Mouse (Mus musculus): ENCODE measurements around the gene Pm20d1. TPM values are rescaled to one million over a fixed set of nuclear protein-coding genes. Genes with fewer than 3 reads are reported as not detected.

The Pm20d1 gene
- polyA plus RNA-seq (2015; fragmentation: Nextera tagmentation; extraction: Ambion mirVana) = 0.50 and 0.84 TPM in 2 replicates

- no peak within 1 kb of the TSS for H3K27ac ChIP-seq
- peaks cover 14% of the 10 kb centered on the region for H3K4me1 ChIP-seq
- peak within 1 kb of the TSS; percentile 60 for H3K9ac ChIP-seq
- H3K4me3 ChIP-seq = peak within 1 kb of the TSS; percentile 37
- no peaks in the 10 kb centered on the region for H3K9me3 ChIP-seq
- peak within 1 kb of the TSS; percentile 68 for H3K4me2 ChIP-seq (replicated peaks)
- peak; percentile 59; the same call in 1 of the 2 replicates for ATAC-seq (ENCODE audit: low FRiP score, low read depth)
- H3K27me3 ChIP-seq = no peaks in the 10 kb centered on the region
- H3K36me3 ChIP-seq = no peaks in the 10 kb centered on the region
- WGBS = 6% methylated on average over 26 of the region's 26 CpGs
Observed at GRCm38 (mm10) chr1:131797202-131797909, at the start of gene Pm20d1. Gene Pm20d1, plus strand, starts transcription at chr1:131797381.

GRCm38 (mm10) chr1:131747761-131748160 is 49.4 kb upstream of the Pm20d1 start:
- Histone ChIP-seq H3K4me3 (no peak overlapping the region), H3K4me2 (replicated peaks) (no peak overlapping the region), H3K9me3 (no peaks in the 10 kb centered on the region), H3K27me3 (no peaks in the 10 kb centered on the region; the same call in 1 of the 2 replicates), H3K27ac (no peak overlapping the region), H3K9ac (no peak overlapping the region), H3K4me1 (no peaks in the 10 kb centered on the region), H3K36me3 (no peaks in the 10 kb centered on the region)
- ATAC-seq (ENCODE audit: low FRiP score, low read depth) = no peak
- WGBS = 61% methylated on average over 2 of the region's 2 CpGs

- no peak overlapping the region for H3K4me2 ChIP-seq (replicated peaks)
- no peak overlapping the region for H3K4me3 ChIP-seq
- H3K36me3 ChIP-seq = no peaks in the 10 kb centered on the region
- WGBS = 69% methylated on average over 2 of the region's 2 CpGs
- H3K27me3 ChIP-seq = no peaks in the 10 kb centered on the region; the same call in 1 of the 2 replicates
- H3K9ac ChIP-seq = no peak overlapping the region
- no peaks in the 10 kb centered on the region for H3K9me3 ChIP-seq
- H3K4me1 ChIP-seq = no peaks in the 10 kb centered on the region
- H3K27ac ChIP-seq = no peak overlapping the region
- ATAC-seq (ENCODE audit: low FRiP score, low read depth) = no peak
Observed at GRCm38 (mm10) chr1:131748636-131749035, 48.5 kb upstream of the Pm20d1 start.

- Histone ChIP-seq H3K4me1 (no peaks in the 10 kb centered on the region), H3K36me3 (no peaks in the 10 kb centered on the region), H3K27ac (no peak overlapping the region), H3K9ac (no peak overlapping the region), H3K9me3 (no peaks in the 10 kb centered on the region), H3K4me3 (no peak overlapping the region), H3K4me2 (replicated peaks) (no peak overlapping the region), H3K27me3 (no peaks in the 10 kb centered on the region; the same call in 1 of the 2 replicates)
- no peak for ATAC-seq (ENCODE audit: low FRiP score, low read depth)
- 77% methylated on average over 15 of the region's 15 CpGs for whole genome bisulfite sequencing
Observed at GRCm38 (mm10) chr1:131749706-131750545, 47.3 kb upstream of the Pm20d1 start.

- no peaks in the 10 kb centered on the region for H3K36me3 ChIP-seq
- H3K4me3 ChIP-seq = no peak overlapping the region
- H3K9ac ChIP-seq = no peak overlapping the region
- ATAC-seq (ENCODE audit: low FRiP score, low read depth) = 0 out of 2 replicates have a peak, but pooled peaks have one; percentile 40
- H3K4me2 ChIP-seq (replicated peaks) = no peak overlapping the region
- WGBS = 66% methylated on average over 3 of the region's 3 CpGs
- H3K27ac ChIP-seq = no peak overlapping the region
- no peaks in the 10 kb centered on the region for H3K4me1 ChIP-seq
- H3K27me3 ChIP-seq = no peaks in the 10 kb centered on the region; the same call in 1 of the 2 replicates
- no peaks in the 10 kb centered on the region for H3K9me3 ChIP-seq
Observed at GRCm38 (mm10) chr1:131751181-131751890, 45.8 kb upstream of the Pm20d1 start.

GRCm38 (mm10) chr1:131751891-131752311 is 45.3 kb upstream of the Pm20d1 start:
- H3K27ac ChIP-seq = no peak overlapping the region
- 78% methylated on average over 10 of the region's 10 CpGs for WGBS

GRCm38 (mm10) chr1:131754212-131754829 is 42.9 kb upstream of the Pm20d1 start:
- no peak overlapping the region for H3K9ac ChIP-seq
- H3K27me3 ChIP-seq = no peaks in the 10 kb centered on the region; the same call in 1 of the 2 replicates
- H3K4me2 ChIP-seq (replicated peaks) = no peak overlapping the region
- no peaks in the 10 kb centered on the region for H3K9me3 ChIP-seq
- no peaks in the 10 kb centered on the region for H3K4me1 ChIP-seq
- no peak overlapping the region for H3K27ac ChIP-seq
- no peak overlapping the region for H3K4me3 ChIP-seq
- H3K36me3 ChIP-seq = no peaks in the 10 kb centered on the region
- no peak for ATAC-seq (ENCODE audit: low FRiP score, low read depth)
- WGBS = 70% methylated on average over 3 of the region's 3 CpGs

More at GRCm38 (mm10) chr1:131751891-131752311, 45.3 kb upstream of the Pm20d1 start:
- ATAC-seq (ENCODE audit: low FRiP score, low read depth) = no peak
- Histone ChIP-seq H3K9ac (no peak overlapping the region), H3K4me1 (no peaks in the 10 kb centered on the region), H3K4me3 (no peak overlapping the region), H3K9me3 (no peaks in the 10 kb centered on the region), H3K27me3 (no peaks in the 10 kb centered on the region; the same call in 1 of the 2 replicates), H3K4me2 (replicated peaks) (no peak overlapping the region), H3K36me3 (no peaks in the 10 kb centered on the region)

- no peaks in the 10 kb centered on the region; the same call in 1 of the 2 replicates for H3K27me3 ChIP-seq
- no peaks in the 10 kb centered on the region for H3K9me3 ChIP-seq
- H3K4me1 ChIP-seq = no peaks in the 10 kb centered on the region
- no peak overlapping the region for H3K27ac ChIP-seq
- H3K4me3 ChIP-seq = no peak overlapping the region
- H3K36me3 ChIP-seq = no peaks in the 10 kb centered on the region
- 82% methylated on average over 4 of the region's 4 CpGs for WGBS
- no peak overlapping the region for H3K9ac ChIP-seq
- H3K4me2 ChIP-seq (replicated peaks) = no peak overlapping the region
- ATAC-seq (ENCODE audit: low FRiP score, low read depth) = no peak
Observed at GRCm38 (mm10) chr1:131754916-131755315, 42.3 kb upstream of the Pm20d1 start.

- Histone ChIP-seq H3K27ac (no peak overlapping the region), H3K4me3 (no peak overlapping the region), H3K9ac (no peak overlapping the region), H3K9me3 (no peaks in the 10 kb centered on the region), H3K4me2 (replicated peaks) (no peak overlapping the region), H3K36me3 (no peaks in the 10 kb centered on the region), H3K27me3 (no peaks in the 10 kb centered on the region), H3K4me1 (no peaks in the 10 kb centered on the region)
- 89% methylated on average over 6 of the region's 6 CpGs for WGBS
- ATAC-seq (ENCODE audit: low FRiP score, low read depth) = no peak
Observed at GRCm38 (mm10) chr1:131757211-131757610, 40.0 kb upstream of the Pm20d1 start.

- Histone ChIP-seq H3K27ac (no peak overlapping the region), H3K9me3 (no peaks in the 10 kb centered on the region), H3K27me3 (no peaks in the 10 kb centered on the region), H3K36me3 (no peaks in the 10 kb centered on the region), H3K4me3 (no peak overlapping the region), H3K4me1 (no peaks in the 10 kb centered on the region), H3K4me2 (replicated peaks) (no peak overlapping the region), H3K9ac (no peak overlapping the region)
- ATAC-seq (ENCODE audit: low FRiP score, low read depth) = no peak
- 74% methylated on average over 7 of the region's 7 CpGs for WGBS
Observed at GRCm38 (mm10) chr1:131758796-131759195, 38.4 kb upstream of the Pm20d1 start.

GRCm38 (mm10) chr1:131759667-131760427 is 37.3 kb upstream of the Pm20d1 start:
- no peak overlapping the region for H3K4me3 ChIP-seq

More at GRCm38 (mm10) chr1:131759667-131760427, 37.3 kb upstream of the Pm20d1 start:
- 71% methylated on average over 9 of the region's 9 CpGs for WGBS
- Histone ChIP-seq H3K27ac (no peak overlapping the region), H3K4me1 (no peaks in the 10 kb centered on the region), H3K9me3 (no peaks in the 10 kb centered on the region), H3K4me2 (replicated peaks) (no peak overlapping the region), H3K27me3 (no peaks in the 10 kb centered on the region), H3K9ac (no peak overlapping the region), H3K36me3 (no peaks in the 10 kb centered on the region)
- ATAC-seq (ENCODE audit: low FRiP score, low read depth) = no peak

Data from limb, embryonic 13.5 days (tissue).